Mouse (Mus musculus) limb, embryonic 15.5 days (tissue): Measurements from ENCODE around the gene Nhsl1. TPM values are rescaled to one million over a fixed set of nuclear protein-coding genes. Genes with fewer than 3 reads are reported as not detected.

Experiments used
- ATAC-seq: fragments of 200-750 bp; cut with Nextera tagmentation; 2 replicates; pipeline ENCODE4 v1.8.0; 2017; ENCODE audit warnings: low read depth, moderate TSS enrichment; ENCODE audit not compliant: insufficient number of reproducible peaks, low FRiP score, low TSS enrichment
- H3K27ac ChIP-seq: fragments of 300-500 bp; sonication (generic); 2 replicates; pipeline ENCODE4 v1.5.1; 2015; ENCODE audit warnings: moderate library complexity, mild to moderate bottlenecking, inconsistent platforms
- H3K27me3 ChIP-seq: fragments of 300-500 bp; sonication (generic); 2 replicates; pipeline ENCODE4 v1.6.1; 2015; ENCODE audit warnings: inconsistent platforms
- H3K36me3 ChIP-seq: fragments of 300-500 bp; sonication (generic); 2 replicates; pipeline ENCODE4 v1.6.1; 2015; ENCODE audit warnings: inconsistent platforms
- H3K4me1 ChIP-seq: fragments of 300-500 bp; sonication (generic); 2 replicates; pipeline ENCODE4 v1.6.1; 2015; ENCODE audit warnings: inconsistent platforms
- H3K4me2 ChIP-seq: fragments of 300-500 bp; sonication (generic); 2 replicates; pipeline ENCODE4 v1.6.1; 2015; ENCODE audit warnings: mild to moderate bottlenecking, inconsistent platforms
- H3K4me3 ChIP-seq: fragments of 300-500 bp; sonication (generic); 2 replicates; pipeline ENCODE4 v1.5.1; 2015; ENCODE audit warnings: mild to moderate bottlenecking, inconsistent platforms
- H3K9ac ChIP-seq: fragments of 300-500 bp; sonication (generic); 2 replicates; pipeline ENCODE4 v1.6.1; 2015; ENCODE audit warnings: inconsistent platforms
- H3K9me3 ChIP-seq: fragments of 300-500 bp; sonication (generic); 2 replicates; pipeline ENCODE4 v1.6.1; 2016; ENCODE audit warnings: inconsistent platforms
- WGBS: fragments of 180-500 bp; shearing (Covaris S2); methylation state at CpG from one replicate; pipeline ENCODE4 v1.1.7; 2015; 5-methylcytosine and 5-hydroxymethylcytosine counted together
- polyA plus RNA-seq: library from polyadenylated mRNA; unstranded; fragments of >200 nt; fragmentation: Nextera tagmentation; extraction: Ambion mirVana; gene quantifications from 2 replicates; pipeline ENCODE4 v1.2.1, GENCODE M21; 2015

Gene Nhsl1
- polyA plus RNA-seq, 1 experiment from 2014 or later: 11.5 TPM

GRCm38 (mm10) chr10:18375301-18375700, 56.5 kb downstream of the Nhsl1 start:
- WGBS: 74% methylated on average over 3 of the region's 3 CpGs
- no peak for ATAC-seq
- Histone ChIP-seq H3K27me3 (no peaks in the 10 kb centered on the region), H3K27ac (no peak overlapping the region), H3K4me2 (no peak overlapping the region), H3K9me3 (no peaks in the 10 kb centered on the region), H3K36me3 (no peaks in the 10 kb centered on the region), H3K4me1 (peaks cover 11% of the 10 kb centered on the region), H3K9ac (no peak overlapping the region), H3K4me3 (no peak overlapping the region)

GRCm38 (mm10) chr10:18384766-18385165, 66.0 kb downstream of the Nhsl1 start:
- H3K4me3 ChIP-seq: no peak overlapping the region
- H3K27ac ChIP-seq: no peak overlapping the region
- no peaks in the 10 kb centered on the region for H3K9me3 ChIP-seq
- ATAC-seq: no peak
- H3K36me3 ChIP-seq: no peaks in the 10 kb centered on the region
- WGBS: 76% methylated on average over 2 of the region's 2 CpGs
- H3K4me1 ChIP-seq: peaks cover 13% of the 10 kb centered on the region
- no peak overlapping the region for H3K9ac ChIP-seq
- H3K4me2 ChIP-seq: no peak overlapping the region
- H3K27me3 ChIP-seq: no peaks in the 10 kb centered on the region

- H3K4me3 ChIP-seq: no peak overlapping the region
- H3K9me3 ChIP-seq: no peaks in the 10 kb centered on the region
- no peak overlapping the region for H3K27ac ChIP-seq
- WGBS: 55% methylated on average over 7 of the region's 7 CpGs
- no peaks in the 10 kb centered on the region for H3K27me3 ChIP-seq
- H3K9ac ChIP-seq: no peak overlapping the region
- H3K36me3 ChIP-seq: no peaks in the 10 kb centered on the region
- no peak overlapping the region for H3K4me2 ChIP-seq
- no peak for ATAC-seq
- peaks cover 19% of the 10 kb centered on the region for H3K4me1 ChIP-seq
Observed at GRCm38 (mm10) chr10:18386224-18386623, 67.4 kb downstream of the Nhsl1 start.

GRCm38 (mm10) chr10:18388784-18389575, 70.2 kb downstream of the Nhsl1 start:
- peak overlapping the region; percentile 59 for H3K27ac ChIP-seq

GRCm38 (mm10) chr10:18390004-18390403, 71.2 kb downstream of the Nhsl1 start:
- Histone ChIP-seq H3K36me3 (no peaks in the 10 kb centered on the region), H3K4me1 (peaks cover 24% of the 10 kb centered on the region), H3K27me3 (no peaks in the 10 kb centered on the region), H3K4me3 (no peak overlapping the region), H3K27ac (peak overlapping the region; percentile 22; the same call in 1 of the 2 replicates), H3K4me2 (0 out of 2 replicates have a peak overlapping the region, but pooled peaks have one; percentile 10), H3K9me3 (no peaks in the 10 kb centered on the region), H3K9ac (no peak overlapping the region)
- no peak for ATAC-seq
- WGBS: 66% methylated on average over 15 of the region's 15 CpGs

More at GRCm38 (mm10) chr10:18388784-18389575, 70.2 kb downstream of the Nhsl1 start:
- H3K36me3 ChIP-seq: no peaks in the 10 kb centered on the region
- ATAC-seq: 0 out of 2 replicates have a peak, but pooled peaks have one; percentile 63
- 14% methylated on average over 10 of the region's 10 CpGs for WGBS
- no peaks in the 10 kb centered on the region for H3K27me3 ChIP-seq
- H3K4me1 ChIP-seq: peaks cover 24% of the 10 kb centered on the region
- H3K9me3 ChIP-seq: no peaks in the 10 kb centered on the region
- H3K4me3 ChIP-seq: 0 out of 2 replicates have a peak overlapping the region, but pooled peaks have one; percentile 8
- no peak overlapping the region for H3K9ac ChIP-seq
- H3K4me2 ChIP-seq: peak overlapping the region; percentile 27

- H3K4me1 ChIP-seq: peaks cover 24% of the 10 kb centered on the region
- no peaks in the 10 kb centered on the region for H3K9me3 ChIP-seq
- H3K4me3 ChIP-seq: no peak overlapping the region
- H3K27ac ChIP-seq: no peak overlapping the region
- no peaks in the 10 kb centered on the region for H3K36me3 ChIP-seq
- H3K4me2 ChIP-seq: no peak overlapping the region
- no peaks in the 10 kb centered on the region for H3K27me3 ChIP-seq
- no peak overlapping the region for H3K9ac ChIP-seq
- no peak for ATAC-seq
- 44% methylated on average over 5 of the region's 5 CpGs for WGBS
Observed at GRCm38 (mm10) chr10:18391608-18392007, 72.8 kb downstream of the Nhsl1 start.

GRCm38 (mm10) chr10:18392268-18392667, 73.5 kb downstream of the Nhsl1 start:
- no peaks in the 10 kb centered on the region for H3K9me3 ChIP-seq
- H3K36me3 ChIP-seq: no peaks in the 10 kb centered on the region
- no peak overlapping the region for H3K4me2 ChIP-seq

GRCm38 (mm10) chr10:18393740-18394139, 75.0 kb downstream of the Nhsl1 start:
- no peaks in the 10 kb centered on the region for H3K27me3 ChIP-seq
- no peak overlapping the region for H3K27ac ChIP-seq
- no peak overlapping the region for H3K9ac ChIP-seq
- WGBS: 39% methylated on average over 3 of the region's 3 CpGs
- H3K4me1 ChIP-seq: peaks cover 21% of the 10 kb centered on the region
- no peak overlapping the region for H3K4me3 ChIP-seq
- no peaks in the 10 kb centered on the region for H3K36me3 ChIP-seq
- H3K9me3 ChIP-seq: no peaks in the 10 kb centered on the region
- H3K4me2 ChIP-seq: no peak overlapping the region
- no peak for ATAC-seq

More at GRCm38 (mm10) chr10:18392268-18392667, 73.5 kb downstream of the Nhsl1 start:
- H3K4me3 ChIP-seq: no peak overlapping the region
- 81% methylated on average over 6 of the region's 6 CpGs for WGBS
- no peak overlapping the region for H3K9ac ChIP-seq
- H3K4me1 ChIP-seq: peaks cover 24% of the 10 kb centered on the region
- no peaks in the 10 kb centered on the region for H3K27me3 ChIP-seq
- H3K27ac ChIP-seq: no peak overlapping the region
- ATAC-seq: no peak

GRCm38 (mm10) chr10:18394270-18394669, 75.5 kb downstream of the Nhsl1 start:
- no peak for ATAC-seq
- no peak overlapping the region for H3K27ac ChIP-seq
- no peak overlapping the region for H3K4me2 ChIP-seq
- WGBS: 67% methylated on average over 7 of the region's 7 CpGs
- H3K27me3 ChIP-seq: no peaks in the 10 kb centered on the region
- H3K9me3 ChIP-seq: no peaks in the 10 kb centered on the region
- peaks cover 16% of the 10 kb centered on the region for H3K4me1 ChIP-seq
- H3K9ac ChIP-seq: no peak overlapping the region
- H3K36me3 ChIP-seq: no peaks in the 10 kb centered on the region
- H3K4me3 ChIP-seq: no peak overlapping the region

- Histone ChIP-seq H3K36me3 (no peaks in the 10 kb centered on the region), H3K4me3 (no peak overlapping the region), H3K9me3 (no peaks in the 10 kb centered on the region), H3K4me1 (no peaks in the 10 kb centered on the region), H3K4me2 (no peak overlapping the region), H3K27ac (no peak overlapping the region), H3K9ac (no peak overlapping the region), H3K27me3 (no peaks in the 10 kb centered on the region)
- 58% methylated on average over 7 of the region's 7 CpGs for WGBS
- ATAC-seq: no peak
Observed at GRCm38 (mm10) chr10:18400089-18400644, 81.4 kb downstream of the Nhsl1 start.

- Histone ChIP-seq H3K36me3 (no peaks in the 10 kb centered on the region), H3K9me3 (no peaks in the 10 kb centered on the region), H3K4me3 (no peak overlapping the region), H3K4me1 (no peaks in the 10 kb centered on the region), H3K27me3 (no peaks in the 10 kb centered on the region), H3K9ac (no peak overlapping the region), H3K4me2 (no peak overlapping the region), H3K27ac (no peak overlapping the region)
- WGBS: 71% methylated on average over 8 of the region's 8 CpGs
- ATAC-seq: no peak
Observed at GRCm38 (mm10) chr10:18400998-18401397, 82.2 kb downstream of the Nhsl1 start.

- Histone ChIP-seq H3K9me3 (no peaks in the 10 kb centered on the region), H3K4me3 (no peak overlapping the region), H3K4me2 (no peak overlapping the region), H3K27me3 (no peaks in the 10 kb centered on the region), H3K36me3 (no peaks in the 10 kb centered on the region), H3K9ac (no peak overlapping the region), H3K27ac (no peak overlapping the region), H3K4me1 (peaks cover 17% of the 10 kb centered on the region)
- no peak for ATAC-seq
- WGBS: 65% methylated on average over 2 of the region's 2 CpGs
Observed at GRCm38 (mm10) chr10:18403992-18404391, 85.2 kb downstream of the Nhsl1 start.
